Mouse (Mus musculus) monocyte, adult 59 days (primary cell): ENCODE measurements around the gene Eif2d. TPM values are rescaled to one million over a fixed set of nuclear protein-coding genes. Genes with fewer than 3 reads are reported as not detected.

Experiments
- total RNA-seq, 2 experiments: library from RNA; stranded (reverse); gene quantifications; one replicate each; pipeline ENCODE4 v1.2.4; 2023

Gene Eif2d
- 10 to 100 TPM; 12.3 to 17.0 TPM for total RNA-seq

GRCm38 (mm10) chr1:131153018-131153629, at the start of gene Eif2d:
Eif2d (plus strand) TSS chr1:131153181.

DNA sequence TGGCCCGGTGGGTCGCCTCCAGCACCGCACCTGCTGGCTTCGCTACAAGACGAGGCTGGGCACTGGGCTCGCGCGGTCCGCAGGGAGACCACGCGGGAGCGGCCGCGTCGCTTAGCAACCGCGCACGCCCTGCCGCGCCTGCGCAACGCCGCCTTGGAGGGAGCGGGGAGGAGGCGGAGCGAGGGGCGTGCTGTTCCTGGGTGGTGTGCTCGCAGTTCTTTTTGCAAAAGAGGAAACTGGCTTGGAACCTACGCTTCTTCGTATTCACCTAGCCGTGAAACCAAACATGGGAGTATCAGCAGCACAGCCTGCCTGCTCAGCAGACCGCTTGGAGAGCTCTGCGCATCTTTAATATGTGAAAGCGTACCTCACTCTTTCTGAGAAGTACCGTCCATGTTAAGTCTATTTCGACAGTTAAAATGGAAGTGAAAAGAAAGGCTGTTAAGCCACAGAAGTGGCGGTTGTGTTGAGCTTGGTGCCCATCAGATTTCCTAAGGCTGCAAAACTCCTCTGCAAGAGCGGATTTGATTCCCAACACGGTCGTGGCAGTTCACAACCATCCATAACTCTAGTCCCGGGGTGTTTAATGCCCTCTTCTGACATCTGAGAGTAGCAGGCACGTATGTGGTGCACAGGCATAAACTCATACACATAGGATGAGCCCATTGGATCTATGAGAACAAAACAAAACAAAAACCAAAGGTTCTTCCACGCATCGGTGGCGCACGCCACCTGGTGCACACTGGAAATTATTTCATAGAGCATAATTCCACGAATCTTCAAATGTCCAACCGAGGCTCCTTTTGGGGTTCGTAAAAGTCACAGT, 14.6 kb upstream of the Eif2d start, which contains the start of gene Dyrk3:
TSS of gene Dyrk3 (minus strand) at position 150 of the 826 bp plus-strand sequence.

Other genes starting within 250 kb of the Eif2d start
- not detected for gene Il20, start 241.7 kb upstream of the Eif2d start, total RNA-seq
- not detected for gene Il19, start 213.1 kb upstream of the Eif2d start, total RNA-seq
- 1 to 10 TPM in 1 of 2 experiments, under 1 TPM in 1; 0.86 to 1.1 TPM for gene Il10, start 133.3 kb upstream of the Eif2d start, total RNA-seq
- gene Mapkapk2, start 55.4 kb upstream of the Eif2d start, total RNA-seq: 100 to 1,000 TPM; 437 to 448 TPM
- gene Dyrk3, start 14.8 kb upstream of the Eif2d start, total RNA-seq: 10 to 100 TPM; 11.9 to 13.1 TPM
- gene Rassf5, start 92.1 kb downstream of the Eif2d start, total RNA-seq: 100 to 1,000 TPM; 197 to 202 TPM
- gene Ikbke, start 126.4 kb downstream of the Eif2d start, total RNA-seq: 10 to 100 TPM; 53.7 to 59.9 TPM